Comparison of ENCODE assay signal across 12 mouse cellular contexts in genomic region chr1:54841788-54842187, GRCm38 (mm10).
DNase-seq lines count a peak whose midpoint lies in the region; ATAC-seq and TF ChIP-seq lines count a peak whose summit lies in the region.
"Had no signal": no experiment of that assay in that cellular context is flagged by ENCODE, and none has a peak within 500 bp of the region (broad histone marks: within the 10 kb centered on the region; RNA-seq: fewer than 3 reads in every experiment).

No protein-coding gene starts in this region.

- TF ChIP-seq POLR2A in thymus, adult 2 months (IDR thresholded peaks at IDR 0.05; ENCODE audit: control insufficient read depth, extremely low read depth, insufficient read depth, low read length, poor library complexity) = no peak

- intact Hi-C loops in gastrocnemius, postnatal 36 days (cut with DNase I) = no loop called here

- H3K27me3 ChIP-seq in hindbrain, embryonic 13.5 days = no peaks in the 10 kb centered on the region
- H3K27me3 ChIP-seq in hindbrain, embryonic 16.5 days (replicated peaks; ENCODE audit: control insufficient read depth, insufficient read depth, low read length) = no peaks in the 10 kb centered on the region
- peaks cover 6% of the 10 kb centered on the region for H3K27me3 ChIP-seq in megakaryocyte, embryonic 14.5 days (replicated peaks)
- H3K27me3 ChIP-seq in thymus, adult 2 months (ENCODE audit: control insufficient read depth, insufficient read depth, low read length) = no peaks in the 10 kb centered on the region
- H3K27me3 ChIP-seq in midbrain, embryonic 10.5 days (ENCODE audit: low read depth, poor library complexity, severe bottlenecking) = no peaks in the 10 kb centered on the region
- H3K27me3 ChIP-seq: embryonic facial prominence, embryonic 12.5 days; liver, embryonic 15.5 days had no signal

- no peak for TF ChIP-seq CTCF in thymus, adult 2 months (IDR thresholded peaks at IDR 0.05; ENCODE audit: borderline replicate concordance, control insufficient read depth, extremely low read depth, insufficient read depth, low read length, poor library complexity)

- no peak overlapping the region for H3K4me3 ChIP-seq in hindbrain, embryonic 13.5 days
- H3K4me3 ChIP-seq in hindbrain, embryonic 16.5 days (ENCODE audit: low read length) = no peak overlapping the region
- H3K4me3 ChIP-seq in megakaryocyte, embryonic 14.5 days (replicated peaks) = peak overlapping the region; percentile 69
- H3K4me3 ChIP-seq in thymus, adult 2 months (ENCODE audit: control insufficient read depth, insufficient read depth, low read length) = no peak overlapping the region
- H3K4me3 ChIP-seq in midbrain, embryonic 10.5 days = no peak overlapping the region
- H3K4me3 ChIP-seq: embryonic facial prominence, embryonic 12.5 days; liver, embryonic 15.5 days; myocyte had no signal

- no peak overlapping the region for H3K4me2 ChIP-seq in hindbrain, embryonic 13.5 days
- H3K4me2 ChIP-seq in hindbrain, embryonic 16.5 days (ENCODE audit: low read length) = no peak overlapping the region
- H3K4me2 ChIP-seq: embryonic facial prominence, embryonic 12.5 days; liver, embryonic 15.5 days had no signal

- no peaks in the 10 kb centered on the region for H3K9me3 ChIP-seq in hindbrain, embryonic 13.5 days
- no peaks in the 10 kb centered on the region for H3K9me3 ChIP-seq in hindbrain, embryonic 16.5 days (ENCODE audit: control insufficient read depth, low read length)
- H3K9me3 ChIP-seq in megakaryocyte, embryonic 14.5 days = no peaks in the 10 kb centered on the region
- H3K9me3 ChIP-seq in midbrain, embryonic 10.5 days (replicated peaks) = no peaks in the 10 kb centered on the region
- H3K9me3 ChIP-seq: embryonic facial prominence, embryonic 12.5 days; liver, embryonic 15.5 days had no signal

- H3K36me3 ChIP-seq in hindbrain, embryonic 13.5 days = no peaks in the 10 kb centered on the region
- no peaks in the 10 kb centered on the region for H3K36me3 ChIP-seq in hindbrain, embryonic 16.5 days (ENCODE audit: control insufficient read depth, insufficient read depth, low read length)
- H3K36me3 ChIP-seq in megakaryocyte, embryonic 14.5 days (replicated peaks; ENCODE audit: low read length) = no peaks in the 10 kb centered on the region
- no peaks in the 10 kb centered on the region for H3K36me3 ChIP-seq in thymus, adult 2 months (ENCODE audit: control insufficient read depth, insufficient read depth, low read length)
- no peaks in the 10 kb centered on the region for H3K36me3 ChIP-seq in midbrain, embryonic 10.5 days
- H3K36me3 ChIP-seq: embryonic facial prominence, embryonic 12.5 days; liver, embryonic 15.5 days had no signal

- H3K9ac ChIP-seq in hindbrain, embryonic 13.5 days = 0 out of 2 replicates have a peak overlapping the region, but pooled peaks have one; percentile 29
- no peak overlapping the region for H3K9ac ChIP-seq in hindbrain, embryonic 16.5 days (ENCODE audit: low read depth, low read length)
- H3K9ac ChIP-seq: embryonic facial prominence, embryonic 12.5 days; liver, embryonic 15.5 days had no signal

- DNase-seq in T-cell, adult 2 months (ENCODE audit: low spot score) = peak; percentile 88
- DNase-seq in thymus, adult 2 months = peak; percentile 73
- no peak for DNase-seq in midbrain, embryonic 10.5 days (ENCODE audit: low spot score)
- DNase-seq in gastrocnemius, postnatal 36 days = no peak
- no peak for DNase-seq in heart, adult 8-10 months (ENCODE audit: low spot score)
- DNase-seq: kidney, adult 18-20 months had no signal

- no peak overlapping the region for H3K27ac ChIP-seq in hindbrain, embryonic 13.5 days
- no peak overlapping the region for H3K27ac ChIP-seq in hindbrain, embryonic 16.5 days (ENCODE audit: low read depth, low read length)
- peak overlapping the region; percentile 69 for H3K27ac ChIP-seq in thymus, adult 2 months (ENCODE audit: control insufficient read depth, insufficient read depth, low read length)
- H3K27ac ChIP-seq in midbrain, embryonic 10.5 days (replicated peaks) = no peak overlapping the region
- H3K27ac ChIP-seq: embryonic facial prominence, embryonic 12.5 days; liver, embryonic 15.5 days had no signal

- ATAC-seq in hindbrain, embryonic 13.5 days (ENCODE audit: low FRiP score) = 0 out of 2 replicates have a peak, but pooled peaks have one; percentile 24
- ATAC-seq in hindbrain, embryonic 16.5 days = no peak

- H3K4me1 ChIP-seq in hindbrain, embryonic 13.5 days (replicated peaks) = peaks cover 9% of the 10 kb centered on the region
- no peaks in the 10 kb centered on the region for H3K4me1 ChIP-seq in hindbrain, embryonic 16.5 days (ENCODE audit: control insufficient read depth, insufficient read depth, low read depth, low read length)
- H3K4me1 ChIP-seq in megakaryocyte, embryonic 14.5 days = peaks cover 47% of the 10 kb centered on the region
- peaks cover 28% of the 10 kb centered on the region for H3K4me1 ChIP-seq in thymus, adult 2 months (replicated peaks; ENCODE audit: control insufficient read depth, insufficient read depth, low read length)
- no peaks in the 10 kb centered on the region for H3K4me1 ChIP-seq in midbrain, embryonic 10.5 days

- 56% methylated on average over 5 of the region's 5 CpGs for WGBS in hindbrain, embryonic 13.5 days
- 50% methylated on average over 5 of the region's 5 CpGs for WGBS in hindbrain, embryonic 16.5 days
- WGBS in thymus, adult 2 months = 5% methylated on average over 5 of the region's 5 CpGs
- 47% methylated on average over 5 of the region's 5 CpGs for WGBS in midbrain, embryonic 10.5 days

Comparison
In these comparisons a context has a peak if more than half of its experiments do, and no peak if none do; other contexts are left out.
1. DNase-seq: peak in T-cell, adult 2 months (single experiment) and thymus, adult 2 months (single experiment); none in midbrain, embryonic 10.5 days (single experiment), gastrocnemius, postnatal 36 days (0 of 2) and heart, adult 8-10 months (single experiment).